Mouse (Mus musculus): ENCODE measurements at regions not wholly inside any gene's neighbourhood (a gene's known extent, or its start where the extent isn't known, plus 50 kb on each side); places are given as distances from the start of the nearest gene placed in this dataset.

GRCm38 (mm10) chr12:16210553-16210952 lies 393.8 kb upstream of the Trib2 start:
- Histone ChIP-seq H3K9me3 (ENCODE audit: control insufficient read depth, low read length) (no peaks in the 10 kb centered on the region), H3K4me1 (ENCODE audit: control insufficient read depth, insufficient read depth, low read length) (no peaks in the 10 kb centered on the region), H3K27ac (ENCODE audit: low read depth, low read length) (no peak overlapping the region), H3K36me3 (ENCODE audit: control insufficient read depth, insufficient read depth, low read length) (no peaks in the 10 kb centered on the region), H3K9ac (ENCODE audit: low read length) (no peak overlapping the region), H3K4me2 (ENCODE audit: low read depth) (no peak overlapping the region), H3K27me3 (ENCODE audit: control insufficient read depth, insufficient read depth, low read length) (no peaks in the 10 kb centered on the region), H3K4me3 (ENCODE audit: low read depth, low read length) (no peak overlapping the region)
- no peak for ATAC-seq (ENCODE audit: insufficient read depth, low FRiP score, low TSS enrichment)
- no peak for DNase-seq (ENCODE audit: low spot score)
- 61% methylated on average over 4 of the region's 4 CpGs for WGBS

- no peaks in the 10 kb centered on the region for H3K9me3 ChIP-seq (ENCODE audit: control insufficient read depth, low read length)
- 65% methylated on average over 2 of the region's 2 CpGs for WGBS
- ATAC-seq (ENCODE audit: insufficient read depth, low FRiP score, low TSS enrichment) (no peak), DNase-seq (ENCODE audit: low spot score) (no peak)
- no peaks in the 10 kb centered on the region for H3K27me3 ChIP-seq (ENCODE audit: control insufficient read depth, insufficient read depth, low read length)
- no peaks in the 10 kb centered on the region for H3K4me1 ChIP-seq (ENCODE audit: control insufficient read depth, insufficient read depth, low read length)
- H3K4me3 ChIP-seq (ENCODE audit: low read depth, low read length): no peak overlapping the region
- no peak overlapping the region for H3K4me2 ChIP-seq (ENCODE audit: low read depth)
- no peak overlapping the region for H3K27ac ChIP-seq (ENCODE audit: low read depth, low read length)
- no peaks in the 10 kb centered on the region for H3K36me3 ChIP-seq (ENCODE audit: control insufficient read depth, insufficient read depth, low read length)
- no peak overlapping the region for H3K9ac ChIP-seq (ENCODE audit: low read length)
These were observed 393.4 kb upstream of the Trib2 start for GRCm38 (mm10) chr12:16210111-16210510.

GRCm38 (mm10) chr12:16204941-16205340 lies 388.2 kb upstream of the Trib2 start:
- Histone ChIP-seq H3K4me3 (ENCODE audit: low read depth, low read length) (no peak overlapping the region), H3K9me3 (ENCODE audit: control insufficient read depth, low read length) (no peaks in the 10 kb centered on the region), H3K27ac (ENCODE audit: low read depth, low read length) (no peak overlapping the region), H3K36me3 (ENCODE audit: control insufficient read depth, insufficient read depth, low read length) (no peaks in the 10 kb centered on the region), H3K4me1 (ENCODE audit: control insufficient read depth, insufficient read depth, low read length) (no peaks in the 10 kb centered on the region), H3K4me2 (ENCODE audit: low read depth) (no peak overlapping the region), H3K27me3 (ENCODE audit: control insufficient read depth, insufficient read depth, low read length) (no peaks in the 10 kb centered on the region), H3K9ac (ENCODE audit: low read length) (no peak overlapping the region)
- no peak for DNase-seq (ENCODE audit: low spot score)
- WGBS: 79% methylated on average over 4 of the region's 4 CpGs
- ATAC-seq (ENCODE audit: insufficient read depth, low FRiP score, low TSS enrichment): no peak

- Histone ChIP-seq H3K27ac (ENCODE audit: low read depth, low read length) (no peak overlapping the region), H3K36me3 (ENCODE audit: control insufficient read depth, insufficient read depth, low read length) (no peaks in the 10 kb centered on the region), H3K4me1 (ENCODE audit: control insufficient read depth, insufficient read depth, low read length) (no peaks in the 10 kb centered on the region), H3K9ac (ENCODE audit: low read length) (no peak overlapping the region), H3K27me3 (ENCODE audit: control insufficient read depth, insufficient read depth, low read length) (no peaks in the 10 kb centered on the region), H3K9me3 (ENCODE audit: control insufficient read depth, low read length) (no peaks in the 10 kb centered on the region), H3K4me2 (ENCODE audit: low read depth) (no peak overlapping the region), H3K4me3 (ENCODE audit: low read depth, low read length) (no peak overlapping the region)
- ATAC-seq (ENCODE audit: insufficient read depth, low FRiP score, low TSS enrichment): no peak
- 94% methylated on average over 2 of the region's 2 CpGs for WGBS
- DNase-seq (ENCODE audit: low spot score): no peak
These were observed 380.2 kb upstream of the Trib2 start for GRCm38 (mm10) chr12:16196917-16197316.

GRCm38 (mm10) chr12:16191803-16192389 lies 375.2 kb upstream of the Trib2 start:
- no peak for DNase-seq (ENCODE audit: low spot score)
- Histone ChIP-seq H3K27ac (ENCODE audit: low read depth, low read length) (no peak overlapping the region), H3K4me3 (ENCODE audit: low read depth, low read length) (no peak overlapping the region), H3K36me3 (ENCODE audit: control insufficient read depth, insufficient read depth, low read length) (no peaks in the 10 kb centered on the region), H3K9ac (ENCODE audit: low read length) (no peak overlapping the region), H3K9me3 (ENCODE audit: control insufficient read depth, low read length) (no peaks in the 10 kb centered on the region), H3K27me3 (ENCODE audit: control insufficient read depth, insufficient read depth, low read length) (no peaks in the 10 kb centered on the region), H3K4me1 (ENCODE audit: control insufficient read depth, insufficient read depth, low read length) (no peaks in the 10 kb centered on the region), H3K4me2 (ENCODE audit: low read depth) (no peak overlapping the region)
- whole genome bisulfite sequencing: 88% methylated on average over 3 of the region's 3 CpGs
- no peak for ATAC-seq (ENCODE audit: insufficient read depth, low FRiP score, low TSS enrichment)

GRCm38 (mm10) chr12:16190706-16191105 lies 374.0 kb upstream of the Trib2 start:
- Histone ChIP-seq H3K9me3 (ENCODE audit: control insufficient read depth, low read length) (no peaks in the 10 kb centered on the region), H3K36me3 (ENCODE audit: control insufficient read depth, insufficient read depth, low read length) (no peaks in the 10 kb centered on the region), H3K9ac (ENCODE audit: low read length) (no peak overlapping the region), H3K4me2 (ENCODE audit: low read depth) (no peak overlapping the region), H3K4me1 (ENCODE audit: control insufficient read depth, insufficient read depth, low read length) (no peaks in the 10 kb centered on the region), H3K27me3 (ENCODE audit: control insufficient read depth, insufficient read depth, low read length) (no peaks in the 10 kb centered on the region), H3K27ac (ENCODE audit: low read depth, low read length) (no peak overlapping the region), H3K4me3 (ENCODE audit: low read depth, low read length) (no peak overlapping the region)
- ATAC-seq (ENCODE audit: insufficient read depth, low FRiP score, low TSS enrichment) (no peak), DNase-seq (ENCODE audit: low spot score) (no peak)
- WGBS: 55% methylated on average over 3 of the region's 3 CpGs

GRCm38 (mm10) chr12:16189441-16189840 lies 372.7 kb upstream of the Trib2 start:
- Histone ChIP-seq H3K9me3 (ENCODE audit: control insufficient read depth, low read length) (no peaks in the 10 kb centered on the region), H3K4me2 (ENCODE audit: low read depth) (no peak overlapping the region), H3K27ac (ENCODE audit: low read depth, low read length) (no peak overlapping the region), H3K9ac (ENCODE audit: low read length) (no peak overlapping the region), H3K27me3 (ENCODE audit: control insufficient read depth, insufficient read depth, low read length) (no peaks in the 10 kb centered on the region), H3K36me3 (ENCODE audit: control insufficient read depth, insufficient read depth, low read length) (no peaks in the 10 kb centered on the region), H3K4me3 (ENCODE audit: low read depth, low read length) (no peak overlapping the region), H3K4me1 (ENCODE audit: control insufficient read depth, insufficient read depth, low read length) (no peaks in the 10 kb centered on the region)
- ATAC-seq (ENCODE audit: insufficient read depth, low FRiP score, low TSS enrichment): no peak
- DNase-seq (ENCODE audit: low spot score): no peak

GRCm38 (mm10) chr12:16185976-16186515 lies 369.3 kb upstream of the Trib2 start:
- Histone ChIP-seq H3K36me3 (ENCODE audit: control insufficient read depth, insufficient read depth, low read length) (no peaks in the 10 kb centered on the region), H3K4me2 (ENCODE audit: low read depth) (no peak overlapping the region), H3K4me3 (ENCODE audit: low read depth, low read length) (no peak overlapping the region), H3K4me1 (ENCODE audit: control insufficient read depth, insufficient read depth, low read length) (no peaks in the 10 kb centered on the region), H3K9ac (ENCODE audit: low read length) (no peak overlapping the region), H3K9me3 (ENCODE audit: control insufficient read depth, low read length) (no peaks in the 10 kb centered on the region), H3K27me3 (ENCODE audit: control insufficient read depth, insufficient read depth, low read length) (no peaks in the 10 kb centered on the region), H3K27ac (ENCODE audit: low read depth, low read length) (no peak overlapping the region)
- ATAC-seq (ENCODE audit: insufficient read depth, low FRiP score, low TSS enrichment) (no peak), DNase-seq (ENCODE audit: low spot score) (no peak)
- 65% methylated on average over 12 of the region's 12 CpGs for WGBS

GRCm38 (mm10) chr12:16185431-16185923 lies 368.8 kb upstream of the Trib2 start:
- Histone ChIP-seq H3K27me3 (ENCODE audit: control insufficient read depth, insufficient read depth, low read length) (no peaks in the 10 kb centered on the region), H3K4me2 (ENCODE audit: low read depth) (no peak overlapping the region), H3K4me1 (ENCODE audit: control insufficient read depth, insufficient read depth, low read length) (no peaks in the 10 kb centered on the region), H3K27ac (ENCODE audit: low read depth, low read length) (no peak overlapping the region), H3K9ac (ENCODE audit: low read length) (no peak overlapping the region), H3K4me3 (ENCODE audit: low read depth, low read length) (no peak overlapping the region), H3K9me3 (ENCODE audit: control insufficient read depth, low read length) (no peaks in the 10 kb centered on the region), H3K36me3 (ENCODE audit: control insufficient read depth, insufficient read depth, low read length) (no peaks in the 10 kb centered on the region)
- ATAC-seq (ENCODE audit: insufficient read depth, low FRiP score, low TSS enrichment): no peak
- no peak for DNase-seq (ENCODE audit: low spot score)
- 73% methylated on average over 14 of the region's 14 CpGs for WGBS

Measured in neural tube, embryonic 11.5 days (tissue).